ENCODE assay signal across 41 mouse cellular contexts in genomic region chr3:51425394-51425793, GRCm38 (mm10). TPM values are rescaled to one million over a fixed set of nuclear protein-coding genes. Genes with fewer than 3 reads are reported as not detected.
"Had no signal": no experiment of that assay in that cellular context is flagged by ENCODE, and none has a peak within 500 bp of the region (broad histone marks: within the 10 kb centered on the region; RNA-seq: fewer than 3 reads in every experiment).

No protein-coding gene starts in this region.

- H3K4me2 ChIP-seq: heart, embryonic 11.5 days; heart, embryonic 12.5 days; heart, embryonic 13.5 days; heart, embryonic 15.5 days; hindbrain, embryonic 12.5 days; hindbrain, embryonic 13.5 days; hindbrain, embryonic 14.5 days; hindbrain, embryonic 15.5 days; intestine, embryonic 15.5 days; kidney, embryonic 15.5 days had no signal

- H3K27me3 ChIP-seq: heart, embryonic 12.5 days; heart, embryonic 13.5 days; heart, embryonic 15.5 days; hindbrain, embryonic 12.5 days; hindbrain, embryonic 13.5 days; hindbrain, embryonic 15.5 days; intestine, embryonic 15.5 days; kidney, embryonic 15.5 days had no signal

- H3K9me3 ChIP-seq: heart, embryonic 10.5 days; heart, embryonic 12.5 days; heart, embryonic 13.5 days; heart, embryonic 15.5 days; hindbrain, embryonic 10.5 days; hindbrain, embryonic 12.5 days; hindbrain, embryonic 13.5 days; hindbrain, embryonic 15.5 days; intestine, embryonic 15.5 days; kidney, embryonic 15.5 days had no signal

- H3K4me1 ChIP-seq: hindbrain, embryonic 10.5 days; intestine, embryonic 15.5 days had no signal

- ATAC-seq: hindbrain, embryonic 16.5 days; hindbrain, postnatal 0 days; inflammation-experienced regulatory T-cells, adult 6 months; intestine, embryonic 15.5 days; intestine, embryonic 16.5 days; intestine, postnatal 0 days had no signal

- DNase-seq: heart, postnatal 10 days; heart, postnatal 14 days; heart, postnatal 36 days; heart, postnatal 4 days; kidney, adult 11 months; kidney, adult 18-20 months; kidney, adult 2 months; kidney, adult 8-10 months; kidney, adult 9 months; kidney, postnatal 10 days; kidney, postnatal 14 days; kidney, postnatal 25 days; kidney, postnatal 36 days; kidney, postnatal 4 days; layer of hippocampus, adult 9-11 months; layer of hippocampus, postnatal 36 days had no signal

- H3K9ac ChIP-seq: heart, embryonic 12.5 days; heart, embryonic 13.5 days; heart, embryonic 15.5 days; hindbrain, embryonic 12.5 days; hindbrain, embryonic 13.5 days; hindbrain, embryonic 14.5 days; hindbrain, embryonic 15.5 days; intestine, embryonic 15.5 days; kidney, embryonic 15.5 days had no signal

- H3K4me3 ChIP-seq: heart, embryonic 10.5 days; heart, embryonic 12.5 days; heart, embryonic 13.5 days; heart, embryonic 15.5 days; hindbrain, embryonic 10.5 days; hindbrain, embryonic 12.5 days; hindbrain, embryonic 13.5 days; hindbrain, embryonic 15.5 days; intestine, embryonic 15.5 days; kidney, embryonic 15.5 days; layer of hippocampus, adult 2 months; left cerebral cortex, adult 2 months had no signal

- H3K36me3 ChIP-seq: heart, embryonic 15.5 days; hindbrain, embryonic 12.5 days; hindbrain, embryonic 13.5 days; hindbrain, embryonic 15.5 days; intestine, embryonic 15.5 days had no signal

- H3K27ac ChIP-seq: heart, embryonic 10.5 days; heart, embryonic 13.5 days; heart, embryonic 15.5 days; hindbrain, embryonic 10.5 days; hindbrain, embryonic 12.5 days; hindbrain, embryonic 13.5 days; hindbrain, embryonic 14.5 days; hindbrain, embryonic 15.5 days; hindbrain, postnatal 0 days; intestine, embryonic 15.5 days; kidney, embryonic 15.5 days; kidney, postnatal 0 days; layer of hippocampus, adult 2 months; left cerebral cortex, adult 2 months had no signal

RNA-seq across cellular contexts. Expression of gene Mgarp, which starts 28.9 kb away (rescaled TPM):
- total RNA-seq: hematopoietic stem cell, adult 5-6 weeks; layer of hippocampus, adult 18-20 months; layer of hippocampus, adult 2 months; layer of hippocampus, postnatal 10 days; layer of hippocampus, postnatal 14 days; layer of hippocampus, postnatal 36 days; left cerebral cortex, adult 18-20 months; left cerebral cortex, adult 2 months had no signal
- polyA plus RNA-seq: kidney, adult 2 months had no signal
